Mouse (Mus musculus) left cerebral cortex, postnatal 4 days (tissue): ENCODE measurements at regions not wholly inside any gene's neighbourhood (a gene's known extent, or its start where the extent isn't known, plus 50 kb on each side); places are given as distances from the start of the nearest gene placed in this dataset.

Source experiments
- DNase-seq: peaks from one replicate; pipeline ENCODE4 v3.0.0-alpha.2; 2022
- intact Hi-C: fragments of 180-260 bp; cut with DNase I; formaldehyde crosslinking; loops from one replicate; pipeline ENCODE4 v1.15.1; 2025

- intact Hi-C loops: no loop called here
- DNase-seq: no peak
Measured at GRCm38 (mm10) chr16:49965528-49966250, 165.4 kb downstream of the Cd47 start.

DNA sequence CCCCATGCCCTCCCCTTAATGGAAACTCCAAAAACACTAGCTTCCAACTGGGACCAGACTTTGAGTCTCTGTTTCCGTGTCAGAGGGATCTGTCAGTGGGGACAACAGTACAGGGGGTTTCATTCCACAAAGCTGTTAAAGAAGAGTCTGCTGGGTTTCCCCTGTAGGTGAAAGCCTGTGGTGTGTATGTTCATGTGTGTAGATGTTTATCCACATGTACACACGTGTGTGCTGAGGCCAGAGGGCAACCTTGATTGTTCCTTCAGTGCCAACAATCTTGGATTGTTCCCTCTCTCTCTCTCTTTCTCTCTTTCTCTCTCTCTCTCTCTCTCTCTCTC is 165.9 kb downstream of the Cd47 start:
- intact Hi-C loops: no loop called here
- DNase-seq: no peak

DNA sequence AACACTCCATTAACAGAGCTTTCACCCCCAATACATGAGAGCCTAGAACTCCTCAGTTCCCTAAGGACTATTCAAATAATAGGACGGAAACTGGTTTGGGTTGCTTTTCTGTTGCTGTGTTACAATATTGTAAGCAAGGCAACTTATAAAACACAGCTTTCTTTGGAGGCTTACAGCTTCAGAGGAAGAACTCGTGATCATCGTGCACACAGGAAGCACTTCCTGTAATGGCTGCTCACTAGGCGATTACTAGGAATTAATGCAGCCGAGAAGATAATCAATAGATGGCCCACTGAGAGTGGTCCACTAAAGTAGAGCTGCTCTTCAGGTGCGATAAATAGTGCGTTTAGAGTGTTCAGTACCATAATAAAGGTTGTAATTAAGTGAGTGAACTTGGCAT is 166.8 kb downstream of the Cd47 start:
- intact Hi-C loops: no loop called here
- no peak for DNase-seq

GRCm38 (mm10) chr16:49968291-49968870 is 168.0 kb downstream of the Cd47 start:
- intact Hi-C loops: no loop called here

DNA sequence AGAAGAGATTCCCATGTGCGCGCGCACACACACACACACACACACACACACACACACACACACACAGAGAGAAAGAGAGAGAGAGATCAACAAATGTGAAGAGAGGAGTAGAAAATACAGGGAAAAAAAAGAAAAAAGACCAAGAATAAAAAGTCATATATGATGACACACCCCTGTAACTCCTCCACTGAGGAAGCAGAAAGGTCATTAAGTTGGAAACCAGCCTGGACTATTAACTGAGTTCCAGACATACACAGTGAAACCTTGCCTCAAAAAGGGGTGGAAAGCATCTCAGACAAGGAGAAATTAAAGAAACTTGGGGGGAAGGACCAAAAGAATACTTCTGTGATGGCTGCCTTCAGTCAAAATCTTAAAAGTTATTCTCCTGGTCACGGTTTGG is 168.7 kb downstream of the Cd47 start:
- intact Hi-C loops: no loop called here
- no peak for DNase-seq

More at GRCm38 (mm10) chr16:49968291-49968870, 168.0 kb downstream of the Cd47 start:
- no peak for DNase-seq

DNA sequence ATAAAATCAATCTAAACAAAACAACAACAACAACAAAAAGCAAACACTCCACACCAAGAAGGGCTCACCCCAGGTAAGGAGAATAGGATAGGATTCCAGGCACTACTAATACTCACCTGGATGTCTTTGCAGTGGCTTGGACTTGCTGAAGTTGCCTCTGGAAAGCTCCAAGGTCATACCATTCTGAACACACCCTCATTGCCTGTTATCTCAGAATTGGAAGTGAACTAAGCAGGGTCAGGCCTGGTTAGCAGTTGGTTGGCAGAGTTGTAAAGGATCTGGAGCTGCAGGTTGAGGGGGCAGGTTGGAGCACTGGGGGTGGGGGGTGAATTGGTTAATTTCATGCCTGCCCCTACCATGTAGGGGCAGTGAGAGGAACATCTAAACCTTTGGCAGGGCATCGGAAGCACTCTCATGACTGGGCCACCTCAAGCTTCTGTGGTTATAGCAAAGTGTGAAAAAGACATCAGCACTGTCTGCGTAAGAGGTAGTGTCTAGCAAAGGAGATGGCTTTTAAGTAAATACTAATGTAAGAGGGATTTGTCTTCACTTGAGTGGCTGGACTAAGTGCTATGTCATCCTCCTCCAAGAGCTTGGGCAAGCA is 169.5 kb downstream of the Cd47 start:
- no peak for DNase-seq
- intact Hi-C loops: no loop called here

GRCm38 (mm10) chr16:49970297-49970804 is 170.0 kb downstream of the Cd47 start:
- intact Hi-C loops: no loop called here
- DNase-seq: peak; percentile 70

- intact Hi-C loops: no loop called here
Measured at GRCm38 (mm10) chr16:49971141-49971555, 170.8 kb downstream of the Cd47 start.

GRCm38 (mm10) chr16:49977276-49977675 is 176.9 kb downstream of the Cd47 start:
- intact Hi-C loops: no loop called here
- DNase-seq: no peak

More at GRCm38 (mm10) chr16:49971141-49971555, 170.8 kb downstream of the Cd47 start:
- DNase-seq: no peak

- intact Hi-C loops: no loop called here
- DNase-seq: peak; percentile 68
Measured at GRCm38 (mm10) chr16:49979426-49979940, 179.2 kb downstream of the Cd47 start.

- intact Hi-C loops: no loop called here
- peak; percentile 93 for DNase-seq
Measured at GRCm38 (mm10) chr16:49980178-49980646, 179.9 kb downstream of the Cd47 start.

GRCm38 (mm10) chr16:49982180-49982579 is 181.8 kb downstream of the Cd47 start:
- intact Hi-C loops: no loop called here
- DNase-seq: peak; percentile 15

DNA sequence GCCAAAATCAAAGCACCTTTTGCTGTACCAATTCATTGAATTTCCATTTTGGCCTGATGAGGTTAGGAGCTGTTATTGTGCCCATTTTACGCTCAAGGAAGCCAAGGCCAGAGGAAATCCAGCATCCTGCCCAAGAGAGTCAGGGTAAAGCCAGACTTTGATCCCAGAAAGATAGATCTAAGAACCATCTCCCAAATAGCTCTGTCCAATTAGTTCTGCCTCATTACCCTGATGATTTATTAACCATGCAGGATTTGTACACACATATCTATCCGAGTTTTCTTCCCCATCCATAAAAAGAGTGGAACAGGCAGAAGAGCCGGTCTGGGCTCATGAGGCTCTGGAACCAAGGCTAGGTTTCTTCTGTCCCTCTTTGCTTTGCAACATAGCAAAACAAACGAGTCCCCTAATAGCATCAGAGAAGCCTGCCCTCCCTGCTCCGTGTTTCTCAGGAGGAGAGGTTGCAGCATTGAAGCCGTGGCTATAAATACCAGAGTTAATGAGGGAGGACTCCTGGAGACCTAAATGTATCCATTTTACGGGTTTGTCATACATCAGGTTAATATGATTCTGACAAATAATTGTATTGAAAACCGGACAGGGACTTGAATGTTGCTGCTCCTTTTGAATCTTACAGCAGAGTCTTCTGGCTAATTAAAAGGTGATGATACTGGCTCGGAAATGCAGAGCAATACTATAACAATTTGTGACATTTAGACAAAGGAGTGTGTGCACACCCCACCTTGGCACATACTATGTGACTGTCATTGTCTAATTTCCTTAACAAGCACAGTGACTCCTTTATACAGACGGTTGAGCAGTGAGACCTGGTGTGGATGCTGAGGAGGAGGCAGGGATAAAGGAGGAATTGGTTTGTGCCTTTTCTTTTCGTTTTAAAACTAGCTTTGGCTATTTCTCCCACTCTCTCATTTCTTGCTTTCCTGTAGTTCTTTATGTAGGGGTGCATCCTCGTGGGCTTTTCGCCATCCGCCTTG is 185.0 kb downstream of the Cd47 start:
- intact Hi-C loops: no loop called here
- DNase-seq: no peak

DNA sequence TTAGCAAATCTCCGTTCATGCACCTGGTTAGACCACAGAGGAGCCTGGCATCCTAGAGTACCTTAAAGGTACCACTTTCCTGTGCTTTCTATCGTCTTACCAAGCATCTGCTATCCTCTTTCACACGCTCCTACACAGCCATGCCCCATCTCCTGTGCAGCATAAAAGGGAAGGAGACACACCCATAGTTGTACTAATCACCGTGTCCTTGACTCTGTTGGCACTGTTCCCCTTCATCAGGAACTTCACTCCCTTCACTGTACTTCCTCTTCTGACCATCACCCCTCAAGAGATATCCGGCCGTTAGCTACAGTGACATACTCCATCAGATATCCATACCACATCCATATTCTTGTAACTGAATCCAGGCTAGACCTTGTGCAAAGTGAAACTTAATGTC is 186.6 kb downstream of the Cd47 start:
- intact Hi-C loops: no loop called here
- DNase-seq: no peak

DNA sequence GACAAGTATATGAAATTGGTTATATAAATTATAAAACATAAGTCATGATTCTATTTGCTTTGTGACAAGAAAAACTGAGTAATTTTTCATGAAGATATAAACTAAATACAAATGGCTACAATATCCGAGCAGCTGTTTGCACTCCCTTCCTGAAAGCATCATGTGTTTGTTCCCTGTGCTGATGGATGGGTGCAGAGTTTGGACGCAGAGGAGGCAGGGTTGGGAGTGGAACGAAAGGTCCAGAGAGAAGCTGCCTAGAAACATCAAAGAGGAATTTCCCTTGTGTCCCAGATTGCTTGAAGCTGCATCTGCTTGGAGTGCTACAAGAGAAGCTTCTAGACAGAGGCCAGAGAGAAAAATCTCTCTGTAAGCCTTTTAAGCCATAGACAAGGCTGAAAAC is 195.5 kb downstream of the Cd47 start:
- intact Hi-C loops: no loop called here
- DNase-seq: no peak

- DNase-seq: no peak
- intact Hi-C loops: no loop called here
Measured at GRCm38 (mm10) chr16:49996593-49996992, 196.3 kb downstream of the Cd47 start.

GRCm38 (mm10) chr16:49997040-49997439 is 196.7 kb downstream of the Cd47 start:
- intact Hi-C loops: no loop called here
- peak; percentile 9 for DNase-seq

DNA sequence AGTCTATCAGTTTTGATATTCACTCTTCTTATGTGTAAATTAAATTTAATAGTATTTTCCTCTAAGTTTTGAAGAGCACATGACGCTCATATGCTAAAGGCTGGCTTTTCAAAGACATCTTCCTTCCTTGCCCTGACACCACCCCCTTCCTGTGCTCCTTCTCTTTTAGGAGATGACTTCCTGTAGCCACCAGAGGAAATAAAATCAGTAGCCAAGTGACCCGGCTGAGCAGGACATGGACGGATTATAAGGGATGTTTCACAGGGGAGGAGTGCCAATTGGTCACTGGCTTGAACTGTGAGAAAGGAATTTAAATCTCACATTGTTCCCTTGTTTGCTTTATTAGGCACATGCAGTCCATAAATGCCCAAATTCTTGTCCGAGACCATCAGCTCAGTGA is 200.5 kb downstream of the Cd47 start:
- intact Hi-C loops: no loop called here
- DNase-seq: no peak

GRCm38 (mm10) chr16:50001662-50002455 is 201.5 kb downstream of the Cd47 start:
- intact Hi-C loops: no loop called here
- no peak for DNase-seq

GRCm38 (mm10) chr16:50002456-50002788 is 202.1 kb downstream of the Cd47 start:
- intact Hi-C loops: no loop called here

More at GRCm38 (mm10) chr16:50002456-50002788, 202.1 kb downstream of the Cd47 start:
- no peak for DNase-seq
